Comparison of ENCODE assay signal across 10 mouse cellular contexts in genomic region chr5:37825611-37826445, GRCm38 (mm10). TPM values are rescaled to one million over a fixed set of nuclear protein-coding genes. Genes with fewer than 3 reads are reported as not detected.
DNase-seq lines count a peak whose midpoint lies in the region; ATAC-seq lines count a peak whose summit lies in the region.
"Had no signal": no experiment of that assay in that cellular context is flagged by ENCODE, and none has a peak within 500 bp of the region (broad histone marks: within the 10 kb centered on the region; RNA-seq: fewer than 3 reads in every experiment).

No protein-coding gene starts in this region.

- peak overlapping the region; percentile 71 for H3K4me2 ChIP-seq in embryonic facial prominence, embryonic 12.5 days (replicated peaks)
- peak overlapping the region; percentile 24; the same call in 1 of the 2 replicates for H3K4me2 ChIP-seq in hindbrain, embryonic 14.5 days (replicated peaks)
- H3K4me2 ChIP-seq in neural tube, embryonic 12.5 days (replicated peaks) = peak overlapping the region; percentile 47

- H3K9me3 ChIP-seq in embryonic facial prominence, embryonic 12.5 days = no peaks in the 10 kb centered on the region
- H3K9me3 ChIP-seq in hindbrain, embryonic 14.5 days (ENCODE audit: control insufficient read depth, low read length) = no peaks in the 10 kb centered on the region
- H3K9me3 ChIP-seq in neural tube, embryonic 12.5 days = 0 out of 2 replicates have a peak, but pooled peaks cover 4% of the 10 kb centered on the region

- DNase-seq in kidney, postnatal 10 days = peak; percentile 15
- DNase-seq in kidney, adult 8-10 months = no peak
- DNase-seq in hindbrain, embryonic 14.5 days (ENCODE audit: low spot score) = no peak
- no peak for DNase-seq in layer of hippocampus, adult 9-10 months (ENCODE audit: low spot score)
- DNase-seq in thymus, postnatal 14 days = no peak
- DNase-seq: kidney, adult 9 months; lung, adult 18-20 months had no signal

- H3K9ac ChIP-seq in embryonic facial prominence, embryonic 12.5 days = peak overlapping the region; percentile 52
- H3K9ac ChIP-seq in hindbrain, embryonic 14.5 days = no peak overlapping the region
- no peak overlapping the region for H3K9ac ChIP-seq in neural tube, embryonic 12.5 days

- H3K36me3 ChIP-seq in embryonic facial prominence, embryonic 12.5 days = peaks cover 4% of the 10 kb centered on the region; the same call in 1 of the 2 replicates
- no peaks in the 10 kb centered on the region for H3K36me3 ChIP-seq in hindbrain, embryonic 14.5 days (replicated peaks; ENCODE audit: control insufficient read depth, insufficient read depth)
- no peaks in the 10 kb centered on the region for H3K36me3 ChIP-seq in neural tube, embryonic 12.5 days

- peak overlapping the region; percentile 72 for H3K4me3 ChIP-seq in embryonic facial prominence, embryonic 12.5 days
- no peak overlapping the region for H3K4me3 ChIP-seq in hindbrain, embryonic 14.5 days (replicated peaks; ENCODE audit: low read length)
- no peak overlapping the region for H3K4me3 ChIP-seq in neural tube, embryonic 12.5 days

- WGBS in embryonic facial prominence, embryonic 12.5 days = under 1% methylated on average over 37 of the region's 37 CpGs
- WGBS in hindbrain, embryonic 14.5 days = 1% methylated on average over 37 of the region's 37 CpGs
- 1% methylated on average over 37 of the region's 37 CpGs for WGBS in neural tube, embryonic 12.5 days

- H3K4me1 ChIP-seq in embryonic facial prominence, embryonic 12.5 days = peaks cover 25% of the 10 kb centered on the region
- peaks cover 15% of the 10 kb centered on the region; the same call in 1 of the 2 replicates for H3K4me1 ChIP-seq in hindbrain, embryonic 14.5 days (replicated peaks; ENCODE audit: control insufficient read depth, insufficient read depth, low read length)
- H3K4me1 ChIP-seq in neural tube, embryonic 12.5 days = peaks cover 61% of the 10 kb centered on the region

- peaks cover 54% of the 10 kb centered on the region for H3K27me3 ChIP-seq in embryonic facial prominence, embryonic 12.5 days
- H3K27me3 ChIP-seq in hindbrain, embryonic 14.5 days (ENCODE audit: control insufficient read depth, insufficient read depth, low read length) = peaks cover 91% of the 10 kb centered on the region
- H3K27me3 ChIP-seq in neural tube, embryonic 12.5 days (replicated peaks) = peaks cover 84% of the 10 kb centered on the region

- H3K27ac ChIP-seq in embryonic facial prominence, embryonic 12.5 days = peak overlapping the region; percentile 85
- no peak overlapping the region for H3K27ac ChIP-seq in hindbrain, embryonic 14.5 days
- H3K27ac ChIP-seq in neural tube, embryonic 12.5 days = no peak overlapping the region

- ATAC-seq in embryonic facial prominence, embryonic 12.5 days (ENCODE audit: insufficient number of reproducible peaks, insufficient read depth, low FRiP score, low TSS enrichment) = no peak
- ATAC-seq in hindbrain, embryonic 14.5 days (ENCODE audit: low FRiP score) = no peak
- ATAC-seq in neural tube, embryonic 12.5 days (ENCODE audit: low FRiP score, low read depth) = no peak
- ATAC-seq: activated CD4-positive, CD25-positive, alpha-beta regulatory T cell, adult 4 months had no signal

RNA-seq across cellular contexts. Expression of gene Msx1, which starts 1.4 kb away (rescaled TPM):
- polyA plus RNA-seq in embryonic facial prominence, embryonic 12.5 days (2016; fragmentation: Nextera tagmentation; extraction: Ambion mirVana) = 394 and 406 TPM in 2 replicates
- polyA plus RNA-seq in hindbrain, embryonic 14.5 days (2014; fragmentation: Nextera tagmentation; extraction: Ambion mirVana) = 25.4 and 37.4 TPM in 2 replicates
- polyA plus RNA-seq in neural tube, embryonic 12.5 days (2016; fragmentation: Nextera tagmentation; extraction: Ambion mirVana) = 38.8 and 50.5 TPM in 2 replicates
